Mouse (Mus musculus): ENCODE results near the gene Thumpd1. TPM values are rescaled to one million over a fixed set of nuclear protein-coding genes. Genes with fewer than 3 reads are reported as not detected.
A peak's percentile ranks its signal among the peaks of the same experiment; 100 is the strongest.

Gene Thumpd1
- polyA plus RNA-seq (2012; ENCODE audit: insufficient read depth, insufficient read length, low replicate concordance, missing spikeins): not detected in 2 replicates

DNA sequence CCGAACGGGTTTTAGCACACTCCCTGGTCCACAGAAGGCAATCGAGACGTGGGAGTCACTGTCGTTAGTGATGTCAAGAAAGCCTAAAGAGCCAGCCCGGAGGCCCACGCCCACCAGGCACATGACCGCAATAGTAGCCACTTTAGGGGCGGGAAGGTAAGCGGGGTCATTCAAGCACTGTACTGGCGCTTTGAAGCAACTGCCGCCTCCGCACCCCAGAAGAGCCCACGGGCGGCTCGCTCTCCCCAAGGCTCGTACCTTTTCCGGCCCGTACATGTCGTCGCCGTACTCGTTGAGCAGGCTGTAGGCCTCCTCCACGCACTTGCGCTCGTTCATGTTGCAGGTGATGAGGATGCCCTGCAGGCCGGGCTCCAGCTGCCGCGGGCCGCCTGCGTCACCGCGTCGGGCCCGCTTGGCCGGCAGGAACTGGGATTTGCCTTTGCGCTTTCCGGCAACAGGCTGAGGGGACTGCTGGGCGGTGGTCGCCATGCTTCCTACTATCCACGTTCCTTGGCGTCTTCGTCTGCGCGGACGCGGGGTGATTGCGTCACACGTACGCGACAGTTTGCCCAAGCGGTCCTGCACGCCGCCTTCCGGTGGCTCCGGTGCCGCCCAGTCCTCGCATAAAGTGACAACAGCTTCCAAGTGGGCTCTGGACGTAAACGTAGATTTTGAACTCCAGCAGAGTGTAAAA lies at the start of gene Thumpd1:
TSS of gene Thumpd1 (minus strand) at position 546 of the 694 bp plus-strand sequence.
- H3K4me3 ChIP-seq (ENCODE audit: insufficient read depth, low read depth, low read length): peak within 1 kb of the TSS; percentile 88
- peaks cover 2% of the 10 kb centered on the region; the same call in 1 of the 2 replicates for H3K4me1 ChIP-seq (ENCODE audit: control insufficient read depth, insufficient read depth, low read length)
- under 1% methylated on average over 60 of the region's 60 CpGs for WGBS
- 0 out of 2 replicates have a peak within 1 kb of the TSS, but pooled peaks have one; percentile 18 for H3K27ac ChIP-seq (ENCODE audit: insufficient read depth, low read depth, low read length)
- TF ChIP-seq POLR2A (IDR thresholded peaks at IDR 0.05; ENCODE audit: insufficient read depth, low read depth, low read length) (peak; percentile 52), CTCF (IDR thresholded peaks at IDR 0.05; ENCODE audit: insufficient read depth, low read depth, low read length) (peak; percentile 53; the same call in 1 of the 2 replicates)

DNA sequence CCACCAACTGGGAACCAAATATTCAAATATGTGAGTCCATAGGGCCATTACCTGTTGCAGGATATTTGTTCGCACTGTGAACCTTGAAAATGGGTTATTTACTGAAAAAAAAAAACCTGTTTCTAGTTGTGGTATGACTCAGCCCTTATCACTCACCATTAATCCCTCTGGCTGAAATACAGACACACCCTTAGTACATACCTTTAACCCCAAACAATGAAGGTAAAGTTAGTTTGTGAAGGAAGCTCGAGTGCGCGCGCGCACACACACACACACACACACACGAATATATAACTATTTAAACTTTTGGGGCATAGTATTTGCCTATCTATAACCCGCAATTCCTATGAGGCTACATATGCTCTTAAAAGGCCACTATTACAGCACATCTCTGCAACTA lies 49.3 kb upstream of the Thumpd1 start:
- Histone ChIP-seq H3K4me1 (ENCODE audit: control insufficient read depth, insufficient read depth, low read length) (no peaks in the 10 kb centered on the region), H3K27ac (ENCODE audit: insufficient read depth, low read depth, low read length) (no peak overlapping the region), H3K4me3 (ENCODE audit: insufficient read depth, low read depth, low read length) (no peak overlapping the region)
- TF ChIP-seq CTCF (IDR thresholded peaks at IDR 0.05; ENCODE audit: insufficient read depth, low read depth, low read length) (no peak), POLR2A (IDR thresholded peaks at IDR 0.05; ENCODE audit: insufficient read depth, low read depth, low read length) (no peak)
- 96% methylated on average over 8 of the region's 8 CpGs for whole genome bisulfite sequencing

DNA sequence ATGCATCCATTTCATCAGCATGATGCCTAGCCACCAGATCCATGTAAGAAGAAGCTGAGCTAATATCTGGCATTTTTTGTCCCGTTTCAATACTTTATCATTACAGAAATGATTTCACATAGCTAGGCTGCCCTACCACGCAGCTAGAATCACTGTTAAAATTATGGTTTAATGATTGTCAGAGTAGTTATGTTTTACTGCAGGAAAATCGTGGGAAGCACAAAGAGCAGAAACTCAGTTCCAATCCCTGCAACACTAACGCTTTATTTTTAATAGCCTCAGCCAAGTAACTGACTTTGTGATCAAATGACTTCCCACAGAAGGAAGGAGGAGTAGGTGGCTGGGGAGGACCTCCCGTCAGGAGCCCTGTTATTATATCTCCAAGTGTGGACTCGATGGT lies 46.4 kb upstream of the Thumpd1 start:
- TF ChIP-seq CTCF (IDR thresholded peaks at IDR 0.05; ENCODE audit: insufficient read depth, low read depth, low read length): no peak
- no peak for TF ChIP-seq POLR2A (IDR thresholded peaks at IDR 0.05; ENCODE audit: insufficient read depth, low read depth, low read length)
- Histone ChIP-seq H3K4me1 (ENCODE audit: control insufficient read depth, insufficient read depth, low read length) (no peaks in the 10 kb centered on the region), H3K4me3 (ENCODE audit: insufficient read depth, low read depth, low read length) (no peak overlapping the region), H3K27ac (ENCODE audit: insufficient read depth, low read depth, low read length) (no peak overlapping the region)
- 67% methylated on average over 6 of the region's 6 CpGs for WGBS

DNA sequence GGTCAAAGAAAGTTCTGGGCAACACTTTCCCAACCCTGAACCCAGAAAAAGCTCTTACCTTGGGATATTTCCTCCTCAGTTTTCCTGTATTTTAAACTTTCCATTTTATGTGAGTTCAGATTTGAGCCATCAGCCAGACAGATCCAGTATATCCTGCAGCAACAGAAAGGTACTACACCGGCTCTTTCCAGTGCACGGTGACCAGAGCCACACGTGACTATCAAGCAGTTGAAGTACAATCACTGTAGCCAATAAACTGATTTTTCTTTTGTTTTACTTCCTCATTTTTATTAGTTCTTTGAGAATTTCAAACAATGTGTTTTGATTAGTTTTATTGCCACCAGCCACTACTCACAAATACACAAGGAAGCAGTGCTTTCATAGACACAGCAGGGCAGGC lies 43.8 kb upstream of the Thumpd1 start:
- no peak overlapping the region for H3K27ac ChIP-seq (ENCODE audit: insufficient read depth, low read depth, low read length)
- 86% methylated on average over 3 of the region's 3 CpGs for WGBS
- TF ChIP-seq CTCF (IDR thresholded peaks at IDR 0.05; ENCODE audit: insufficient read depth, low read depth, low read length) (no peak), POLR2A (IDR thresholded peaks at IDR 0.05; ENCODE audit: insufficient read depth, low read depth, low read length) (no peak)
- no peaks in the 10 kb centered on the region for H3K4me1 ChIP-seq (ENCODE audit: control insufficient read depth, insufficient read depth, low read length)
- H3K4me3 ChIP-seq (ENCODE audit: insufficient read depth, low read depth, low read length): no peak overlapping the region

DNA sequence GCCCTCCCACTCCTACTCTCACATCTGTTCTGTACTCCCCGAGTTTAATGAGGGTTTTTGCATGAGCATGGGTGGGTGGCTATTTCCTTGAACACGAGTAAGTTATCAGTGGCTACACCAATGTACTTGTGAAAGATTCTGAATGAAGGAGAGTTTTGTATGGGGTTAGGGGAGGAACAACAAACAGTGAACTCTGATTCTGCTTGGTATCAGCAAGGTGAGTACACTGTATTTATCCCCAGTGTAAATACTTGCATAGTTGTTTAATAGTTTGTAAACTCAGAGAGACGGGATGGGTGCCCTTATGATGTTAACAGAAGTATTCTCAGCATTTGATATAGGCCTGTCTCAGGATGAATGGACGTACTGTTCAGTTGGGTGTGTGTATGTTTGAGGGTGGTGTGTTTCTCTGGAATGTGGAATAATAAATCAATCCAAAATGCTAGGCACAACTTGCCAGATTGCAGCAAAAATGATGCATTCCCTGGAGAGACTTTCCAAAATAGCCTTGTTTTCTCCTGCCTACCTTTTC lies 41.6 kb upstream of the Thumpd1 start:
- Histone ChIP-seq H3K4me3 (ENCODE audit: insufficient read depth, low read depth, low read length) (no peak overlapping the region), H3K27ac (ENCODE audit: insufficient read depth, low read depth, low read length) (no peak overlapping the region), H3K4me1 (ENCODE audit: control insufficient read depth, insufficient read depth, low read length) (no peaks in the 10 kb centered on the region)
- 56% methylated on average over 4 of the region's 4 CpGs for WGBS
- TF ChIP-seq CTCF (IDR thresholded peaks at IDR 0.05; ENCODE audit: insufficient read depth, low read depth, low read length) (no peak), POLR2A (IDR thresholded peaks at IDR 0.05; ENCODE audit: insufficient read depth, low read depth, low read length) (no peak)

DNA sequence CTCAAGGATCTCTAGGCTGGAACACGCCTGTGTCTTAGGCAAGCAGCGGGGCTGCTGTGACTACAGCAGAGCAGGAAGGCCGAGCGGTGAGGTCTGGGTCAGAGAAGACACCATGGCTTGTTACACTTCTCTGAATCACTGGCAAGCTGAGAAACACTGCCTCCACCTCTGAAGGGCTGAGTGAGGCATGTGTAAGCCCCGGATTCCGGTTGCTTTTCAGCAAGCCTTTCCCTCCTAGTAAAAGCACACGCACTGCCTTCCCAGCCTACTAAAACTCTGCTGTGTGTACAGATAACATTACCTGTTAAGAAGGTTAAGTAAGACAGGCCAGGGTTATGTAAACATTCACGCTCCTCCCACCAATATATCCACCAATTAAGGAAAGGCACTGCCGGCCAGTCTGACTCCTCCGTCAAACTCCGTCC lies 39.9 kb upstream of the Thumpd1 start, which contains the start of gene Acsm3:
TSS of gene Acsm3 (plus strand) at position 397 of the 425 bp plus-strand sequence.
- 89% methylated on average over 11 of the region's 11 CpGs for WGBS
- no peak for TF ChIP-seq POLR2A (IDR thresholded peaks at IDR 0.05; ENCODE audit: insufficient read depth, low read depth, low read length)
- no peak for TF ChIP-seq CTCF (IDR thresholded peaks at IDR 0.05; ENCODE audit: insufficient read depth, low read depth, low read length)
- H3K4me3 ChIP-seq (ENCODE audit: insufficient read depth, low read depth, low read length): no peak within 1 kb of the TSS
- no peaks in the 10 kb centered on the region for H3K4me1 ChIP-seq (ENCODE audit: control insufficient read depth, insufficient read depth, low read length)
- no peak within 1 kb of the TSS for H3K27ac ChIP-seq (ENCODE audit: insufficient read depth, low read depth, low read length)

DNA sequence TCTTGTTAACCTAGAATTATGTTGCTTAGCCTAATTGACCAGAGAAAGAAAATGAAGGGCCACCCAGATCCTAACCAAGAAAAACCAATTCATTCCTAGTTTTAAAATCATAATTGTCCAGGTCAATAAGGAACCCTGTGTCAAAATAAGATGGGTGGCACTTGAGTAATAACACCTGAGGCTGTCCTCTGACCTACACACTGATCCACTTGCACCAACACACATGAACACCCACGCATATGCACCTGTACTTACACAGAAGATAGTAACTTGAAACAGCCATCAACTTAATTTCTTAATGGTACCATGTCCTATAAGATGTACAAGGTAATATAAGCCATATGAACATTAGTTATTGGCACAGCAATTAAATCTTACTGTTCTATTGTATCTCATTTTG lies 33.1 kb upstream of the Thumpd1 start:
- H3K27ac ChIP-seq (ENCODE audit: insufficient read depth, low read depth, low read length): no peak overlapping the region
- 92% methylated on average over 1 of the region's 1 CpGs for WGBS
- H3K4me3 ChIP-seq (ENCODE audit: insufficient read depth, low read depth, low read length): no peak overlapping the region
- H3K4me1 ChIP-seq (ENCODE audit: control insufficient read depth, insufficient read depth, low read length): no peaks in the 10 kb centered on the region
- TF ChIP-seq CTCF (IDR thresholded peaks at IDR 0.05; ENCODE audit: insufficient read depth, low read depth, low read length) (no peak), POLR2A (IDR thresholded peaks at IDR 0.05; ENCODE audit: insufficient read depth, low read depth, low read length) (no peak)

DNA sequence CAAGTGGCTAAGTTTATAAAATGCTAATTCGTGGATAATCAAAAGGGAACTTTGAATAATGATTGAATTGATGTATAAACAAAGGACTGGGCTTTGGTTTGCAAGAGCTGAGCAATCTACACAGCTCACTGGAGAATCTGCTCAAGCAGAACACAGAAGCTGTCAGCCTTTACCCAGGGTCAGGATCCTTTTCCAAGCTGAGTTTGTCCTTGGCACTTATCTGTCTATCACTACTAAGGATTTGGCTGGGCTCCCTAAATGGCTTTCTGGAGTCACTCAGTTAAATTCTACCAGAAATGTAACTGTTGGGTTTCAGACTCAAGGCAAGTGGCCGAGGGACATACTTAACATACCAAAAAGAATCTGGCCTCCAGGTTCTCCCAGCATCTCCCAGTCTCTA lies 29.3 kb upstream of the Thumpd1 start:
- no peaks in the 10 kb centered on the region for H3K4me1 ChIP-seq (ENCODE audit: control insufficient read depth, insufficient read depth, low read length)
- no peak overlapping the region for H3K27ac ChIP-seq (ENCODE audit: insufficient read depth, low read depth, low read length)
- TF ChIP-seq CTCF (IDR thresholded peaks at IDR 0.05; ENCODE audit: insufficient read depth, low read depth, low read length) (no peak), POLR2A (IDR thresholded peaks at IDR 0.05; ENCODE audit: insufficient read depth, low read depth, low read length) (no peak)
- 51% methylated on average over 2 of the region's 2 CpGs for WGBS
- H3K4me3 ChIP-seq (ENCODE audit: insufficient read depth, low read depth, low read length): no peak overlapping the region

DNA sequence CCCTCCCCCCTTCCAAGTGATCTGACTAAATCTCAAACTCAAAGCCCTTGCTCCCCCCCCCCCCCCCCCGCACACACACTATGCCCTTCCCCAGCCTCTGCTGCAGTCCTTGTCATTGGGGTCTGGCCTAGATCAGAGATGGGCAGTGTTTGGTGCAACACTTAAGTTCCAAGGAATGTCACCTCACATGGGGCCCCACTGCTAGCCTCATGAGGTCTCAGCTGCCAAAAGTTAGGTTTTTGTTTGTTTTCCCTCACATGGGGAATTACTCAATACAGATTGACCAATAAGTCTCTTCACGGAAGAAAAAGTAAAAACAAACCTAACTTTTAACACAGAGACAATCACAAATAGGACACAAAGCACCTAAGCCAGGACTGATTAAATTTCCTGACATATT lies 28.2 kb upstream of the Thumpd1 start:
- 85% methylated on average over 2 of the region's 2 CpGs for WGBS
- H3K4me3 ChIP-seq (ENCODE audit: insufficient read depth, low read depth, low read length): no peak overlapping the region
- peaks cover 4% of the 10 kb centered on the region; the same call in 1 of the 2 replicates for H3K4me1 ChIP-seq (ENCODE audit: control insufficient read depth, insufficient read depth, low read length)
- no peak overlapping the region for H3K27ac ChIP-seq (ENCODE audit: insufficient read depth, low read depth, low read length)
- TF ChIP-seq CTCF (IDR thresholded peaks at IDR 0.05; ENCODE audit: insufficient read depth, low read depth, low read length): no peak

Measured in olfactory bulb, adult 2 months (tissue).